Mouse (Mus musculus): ENCODE measurements around the gene Camta1.

The Camta1 gene

DNA sequence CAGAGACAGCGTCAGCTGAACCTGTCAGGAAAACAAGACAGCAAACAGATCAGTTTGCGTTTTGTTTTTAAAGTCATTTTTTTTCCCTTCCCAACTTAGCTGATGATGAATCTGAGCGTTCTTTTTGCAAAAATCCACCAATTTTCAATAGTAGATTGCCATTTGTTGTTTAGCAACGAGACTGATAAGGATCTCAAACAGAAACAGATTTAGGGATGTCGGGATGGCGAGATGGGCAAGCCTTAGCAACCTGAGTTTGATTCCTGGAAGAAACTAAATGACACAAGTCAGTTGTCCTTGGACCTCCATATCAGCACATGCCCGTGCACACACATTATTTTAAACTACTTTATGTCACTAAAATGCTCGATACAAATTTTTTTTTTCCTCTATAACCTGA is 989.0 kb downstream of the Camta1 start:
- no peak for DNase-seq

DNA sequence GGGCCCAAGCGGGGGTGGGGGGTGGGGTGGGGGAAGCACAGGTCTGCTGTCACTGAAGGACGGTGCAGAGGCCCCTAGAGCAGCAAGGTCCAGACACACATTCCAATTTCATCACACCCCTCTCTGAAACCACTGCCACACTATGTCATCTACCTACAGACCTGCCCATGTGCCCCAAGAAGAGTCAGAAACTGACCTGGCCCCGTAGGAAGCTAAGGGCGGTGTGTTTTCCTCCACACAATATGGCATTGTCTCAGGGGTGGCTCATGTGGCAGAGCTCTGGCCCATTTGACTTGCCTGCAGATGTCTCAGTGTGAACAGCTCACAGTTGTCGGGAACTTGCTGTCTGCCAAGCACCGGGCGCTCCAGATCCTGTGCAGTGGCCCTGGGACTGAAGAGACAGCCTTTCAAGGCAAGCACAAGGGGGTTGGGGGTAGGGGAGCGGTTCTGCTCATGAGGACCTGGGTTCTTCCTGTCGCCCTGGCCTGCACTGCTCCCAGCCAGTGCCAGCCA is 989.5 kb downstream of the Camta1 start:
- no peak for DNase-seq

DNA sequence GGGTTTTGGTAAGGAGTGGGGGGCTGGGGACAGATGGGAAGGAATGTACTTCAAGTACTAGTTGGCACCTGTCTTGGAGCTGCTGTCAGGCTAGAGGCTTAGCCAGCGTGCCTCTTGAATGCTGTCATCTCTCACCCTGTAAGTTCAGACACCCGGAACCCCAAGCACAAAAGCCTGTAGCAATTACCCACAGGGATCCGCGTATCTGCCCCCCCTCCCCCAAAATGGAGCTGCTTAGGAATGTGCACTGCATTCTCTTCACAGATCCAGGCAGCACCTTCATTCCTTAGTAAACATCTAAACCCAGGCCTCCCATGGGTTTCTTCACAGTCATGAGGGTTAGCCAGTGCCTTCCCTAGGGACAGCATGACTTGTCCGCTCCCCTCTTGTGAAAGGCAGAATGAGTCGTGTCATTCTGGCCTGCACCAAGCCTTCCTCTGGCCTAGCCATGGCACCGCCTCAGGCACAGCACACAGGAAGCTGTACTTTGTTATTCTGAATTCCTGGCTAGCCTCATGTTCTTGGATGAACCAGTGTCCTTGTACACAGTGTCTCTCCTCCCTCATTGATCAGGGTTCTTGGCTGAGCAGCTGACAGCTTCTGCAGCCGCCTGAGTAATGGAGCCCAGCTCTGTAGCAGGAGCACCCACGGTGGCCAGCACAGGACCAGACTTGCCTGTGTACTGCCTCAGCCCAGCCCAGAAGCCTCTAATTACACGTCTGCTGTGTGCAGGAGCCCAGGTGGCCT is 990.1 kb downstream of the Camta1 start:
- no peak for DNase-seq

DNA sequence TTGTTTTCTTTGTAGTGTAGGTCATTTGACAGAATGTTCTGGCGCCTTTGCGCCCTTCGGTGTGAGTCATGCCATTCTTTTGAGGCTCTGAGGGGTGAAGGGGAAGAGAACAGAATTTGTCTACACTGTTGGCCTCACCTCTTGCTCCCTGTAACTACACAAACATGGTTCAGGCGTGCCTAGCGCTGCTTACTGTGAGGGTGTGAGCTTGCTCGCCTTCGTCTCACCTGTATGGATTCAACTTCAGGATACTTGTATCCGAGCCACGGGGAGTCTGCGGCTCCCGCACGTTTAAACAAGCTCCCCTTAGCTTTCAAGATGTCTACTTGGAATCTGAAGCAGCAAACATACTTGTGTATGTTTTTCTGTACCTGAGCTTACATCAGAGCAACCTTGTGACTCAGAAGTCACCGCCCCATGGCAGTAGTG is 990.7 kb downstream of the Camta1 start:
- DNase-seq: no peak

DNA sequence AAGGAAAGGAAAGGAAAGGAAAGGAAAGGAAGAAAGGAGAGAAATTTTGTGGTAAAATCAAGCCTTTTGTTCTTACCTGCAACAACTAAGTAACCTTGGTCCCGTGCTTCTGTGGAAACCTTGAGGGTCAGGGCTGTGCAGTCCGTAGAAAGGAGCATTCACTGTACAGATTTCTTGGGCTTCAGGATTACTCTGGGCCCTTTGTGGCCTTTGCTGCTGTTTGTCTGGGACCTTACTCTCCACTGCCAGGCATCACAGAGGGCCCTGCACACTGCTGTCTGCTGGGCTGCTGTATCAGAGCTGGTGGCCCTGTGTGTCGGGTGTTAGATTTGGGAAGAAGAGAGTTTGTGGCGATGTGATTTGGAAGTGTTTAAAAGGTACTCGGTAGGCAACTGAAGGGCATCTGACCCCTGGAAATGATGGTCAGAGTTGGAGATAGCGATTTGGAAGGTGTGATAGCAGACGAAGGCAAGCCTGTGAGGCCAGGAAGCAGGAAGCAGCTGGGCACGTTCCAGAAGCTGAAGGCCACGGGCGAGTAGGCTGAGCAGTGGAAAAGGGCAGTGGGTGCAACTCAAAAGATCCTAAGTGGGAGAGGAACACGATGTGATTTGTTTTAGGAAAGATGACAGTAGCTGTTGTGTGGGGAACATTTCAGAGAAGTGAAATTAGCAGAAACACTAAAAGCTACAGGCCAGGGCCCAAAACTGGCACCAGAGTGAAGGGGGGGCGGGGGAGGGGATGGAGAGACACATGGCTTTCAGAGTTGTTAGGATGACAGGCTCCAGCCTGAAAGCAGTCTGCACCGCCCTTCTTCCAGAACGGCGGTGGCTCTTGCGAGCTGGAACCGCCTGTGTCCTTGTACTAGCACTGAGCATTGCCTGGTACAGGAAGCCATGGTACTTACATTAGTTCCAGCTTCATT is 992.1 kb downstream of the Camta1 start:
- DNase-seq: no peak

DNA sequence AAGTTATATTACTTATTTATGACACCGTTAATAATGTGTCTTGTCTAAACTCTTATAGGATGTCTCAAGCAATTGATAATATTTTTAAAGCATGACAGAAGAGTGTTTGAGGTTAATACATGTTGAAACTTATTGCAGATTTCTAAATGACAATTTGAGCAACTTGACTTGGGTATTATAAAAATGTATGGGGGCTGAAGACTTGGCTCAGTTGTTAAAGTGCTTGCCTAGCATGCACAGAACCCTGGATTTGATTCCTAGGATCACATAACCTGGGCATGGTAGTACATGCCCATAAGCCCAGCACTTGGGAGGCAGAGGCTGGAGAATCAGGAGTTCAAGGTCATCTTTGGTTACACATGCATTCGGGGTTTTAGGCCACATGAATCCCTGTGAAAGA is 992.8 kb downstream of the Camta1 start:
- no peak for DNase-seq

DNA sequence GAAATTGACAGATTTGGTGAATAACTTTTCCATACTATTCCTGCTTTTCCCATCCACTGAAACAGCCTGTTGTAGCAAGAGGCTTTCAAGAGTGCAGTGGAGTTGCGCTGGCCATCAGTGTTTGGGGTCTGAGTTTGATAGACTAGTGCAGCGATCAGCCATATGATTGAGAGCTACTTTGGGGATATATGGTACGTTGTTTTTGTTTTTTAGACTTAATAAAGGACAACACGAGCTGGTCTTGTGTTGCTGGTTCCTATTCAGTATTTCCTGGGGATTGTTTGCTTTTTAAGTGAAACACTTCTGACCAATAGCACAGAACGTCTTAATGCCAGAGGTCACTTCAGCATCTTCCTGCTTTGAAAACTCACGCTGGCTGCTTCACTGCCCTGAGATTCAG is 993.5 kb downstream of the Camta1 start:
- no peak for DNase-seq

Measured in thymus, adult 18-20 months (tissue).